ENCODE assay signal across 15 mouse cellular contexts in genomic region chr1:54715061-54715760, GRCm38 (mm10).
DNase-seq lines count a peak whose midpoint lies in the region; TF ChIP-seq lines count a peak whose summit lies in the region.
"Had no signal": no experiment of that assay in that cellular context is flagged by ENCODE, and none has a peak within 500 bp of the region (broad histone marks: within the 10 kb centered on the region; RNA-seq: fewer than 3 reads in every experiment).

No protein-coding gene starts in this region.

- peaks cover 19% of the 10 kb centered on the region for H3K36me3 ChIP-seq in heart, adult 2 months (ENCODE audit: control insufficient read depth, insufficient read depth, low read length)
- H3K36me3 ChIP-seq: midbrain, embryonic 12.5 days had no signal

- no peak for TF ChIP-seq POLR2A in heart, adult 2 months (IDR thresholded peaks at IDR 0.05; ENCODE audit: insufficient read depth, low read depth, low read length)
- no peak for TF ChIP-seq POLR2A in olfactory bulb, adult 2 months (IDR thresholded peaks at IDR 0.05; ENCODE audit: insufficient read depth, low read depth, low read length)

- no peak overlapping the region for H3K4me3 ChIP-seq in heart, adult 2 months
- H3K4me3 ChIP-seq in olfactory bulb, adult 2 months (ENCODE audit: insufficient read depth, low read depth, low read length): no peak overlapping the region
- H3K4me3 ChIP-seq: liver, embryonic 12.5 days; midbrain, embryonic 12.5 days; neural tube, embryonic 13.5 days had no signal

- no peak for DNase-seq in heart, adult 2 months
- DNase-seq in heart, adult 9 months (ENCODE audit: low spot score in 2 of 2): no peak
- peak; percentile 10 for DNase-seq in left cerebral cortex, postnatal 4 days
- no peak for DNase-seq in left cerebral cortex, postnatal 10 days (ENCODE audit: extremely low spot score in 1 of 2, low spot score in 2 of 2)
- peak; percentile 8 for DNase-seq in retina, postnatal 1 day
- DNase-seq in retina, embryonic 14.5 days (ENCODE audit: low spot score): no peak
- DNase-seq in adrenal gland, postnatal 4 days (ENCODE audit: low spot score in 2 of 2): no peak
- DNase-seq: kidney, adult 11 months; kidney, postnatal 4 days; right cerebral cortex, adult 18-20 months had no signal

- H3K4me1 ChIP-seq in heart, adult 2 months (ENCODE audit: control insufficient read depth, insufficient read depth, low read length): peaks cover 13% of the 10 kb centered on the region
- peaks cover 3% of the 10 kb centered on the region; the same call in 1 of the 2 replicates for H3K4me1 ChIP-seq in olfactory bulb, adult 2 months (ENCODE audit: control insufficient read depth, insufficient read depth, low read length)
- H3K4me1 ChIP-seq: liver, embryonic 12.5 days; neural tube, embryonic 13.5 days had no signal

- TF ChIP-seq CTCF in heart, adult 2 months (IDR thresholded peaks at IDR 0.05): no peak
- TF ChIP-seq CTCF in olfactory bulb, adult 2 months (IDR thresholded peaks at IDR 0.05; ENCODE audit: insufficient read depth, low read depth, low read length): no peak

- intact Hi-C loops in heart, adult 2 months (cut with DNase I): no loop called here
- intact Hi-C loops in left cerebral cortex, postnatal 4 days (cut with DNase I): no loop called here
- intact Hi-C loops in left cerebral cortex, postnatal 10 days (cut with DNase I): no loop called here

- no peaks in the 10 kb centered on the region for H3K79me2 ChIP-seq in heart, adult 2 months (replicated peaks; ENCODE audit: control insufficient read depth, insufficient read depth, low read length)

- H3K27ac ChIP-seq in heart, adult 2 months: peak overlapping the region; percentile 24
- H3K27ac ChIP-seq in olfactory bulb, adult 2 months (ENCODE audit: insufficient read depth, low read depth, low read length): peak overlapping the region; percentile 73
- H3K27ac ChIP-seq: liver, embryonic 12.5 days; midbrain, embryonic 12.5 days; neural tube, embryonic 13.5 days had no signal

- TF ChIP-seq EP300 in heart, adult 2 months (IDR thresholded peaks at IDR 0.05; ENCODE audit: insufficient read depth, low read depth, low read length): no peak

- no peaks in the 10 kb centered on the region for H3K27me3 ChIP-seq in heart, adult 2 months (ENCODE audit: control insufficient read depth, insufficient read depth, low read length)
- H3K27me3 ChIP-seq: liver, embryonic 12.5 days; midbrain, embryonic 12.5 days; neural tube, embryonic 13.5 days; Patski had no signal

- 27% methylated on average over 8 of the region's 8 CpGs for WGBS in heart, adult 2 months
- WGBS in olfactory bulb, adult 2 months: 26% methylated on average over 8 of the region's 8 CpGs

- H3K9ac ChIP-seq in heart, adult 2 months (ENCODE audit: low read depth, low read length): no peak overlapping the region
- H3K9ac ChIP-seq: liver, embryonic 12.5 days; midbrain, embryonic 12.5 days; neural tube, embryonic 13.5 days had no signal

Comparison
In these comparisons a context has a peak if more than half of its experiments do, and no peak if none do; other contexts are left out.
1. DNase-seq: peak in left cerebral cortex, postnatal 4 days (single experiment) and retina, postnatal 1 day (single experiment); none in heart, adult 2 months (0 of 2), heart, adult 9 months (0 of 2), left cerebral cortex, postnatal 10 days (0 of 2), retina, embryonic 14.5 days (single experiment) and adrenal gland, postnatal 4 days (0 of 2).